Mouse (Mus musculus) forebrain, embryonic 13.5 days (tissue): ENCODE data around the gene Ntsr1. TPM values are rescaled to one million over a fixed set of nuclear protein-coding genes. Genes with fewer than 3 reads are reported as not detected.

Experiments
- ATAC-seq: fragments of 200-750 bp; cut with Nextera tagmentation; 2 replicates; pipeline ENCODE4 v1.8.0; 2017
- H3K27ac ChIP-seq: fragments of 300-500 bp; sonication (generic); 2 replicates; pipeline ENCODE4 v1.5.1; 2015; ENCODE audit warnings: inconsistent platforms, mild to moderate bottlenecking, moderate library complexity
- H3K27me3 ChIP-seq: fragments of 300-500 bp; sonication (generic); 2 replicates; pipeline ENCODE4 v1.6.1; 2015; ENCODE audit warnings: mild to moderate bottlenecking, inconsistent platforms
- H3K36me3 ChIP-seq: fragments of 300-500 bp; sonication (generic); 2 replicates; pipeline ENCODE4 v1.6.1; 2015; ENCODE audit warnings: mild to moderate bottlenecking, inconsistent platforms; ENCODE audit not compliant: poor library complexity, severe bottlenecking
- H3K4me1 ChIP-seq: fragments of 300-500 bp; sonication (generic); 2 replicates; pipeline ENCODE4 v1.6.1; 2015; ENCODE audit warnings: inconsistent platforms
- H3K4me2 ChIP-seq: fragments of 300-500 bp; sonication (generic); 2 replicates; pipeline ENCODE4 v1.6.1; 2015; ENCODE audit warnings: inconsistent platforms, mild to moderate bottlenecking, moderate library complexity
- H3K4me3 ChIP-seq: fragments of 300-500 bp; sonication (generic); 2 replicates; pipeline ENCODE4 v1.5.1; 2015; ENCODE audit warnings: mild to moderate bottlenecking, inconsistent platforms
- H3K9ac ChIP-seq: fragments of 300-500 bp; sonication (generic); 2 replicates; pipeline ENCODE4 v1.6.1; 2015; ENCODE audit warnings: mild to moderate bottlenecking, inconsistent platforms
- H3K9me3 ChIP-seq: fragments of 300-500 bp; sonication (generic); replicated peaks from 2 replicates; pipeline ENCODE4 v1.6.1; 2016; ENCODE audit warnings: inconsistent platforms
- WGBS: fragments of 180-500 bp; shearing (Covaris S2); methylation state at CpG from one replicate; pipeline ENCODE4 v1.1.7; 2015; 5-methylcytosine and 5-hydroxymethylcytosine counted together
- polyA plus RNA-seq: library from polyadenylated mRNA; unstranded; fragments of >200 nt; fragmentation: Nextera tagmentation; extraction: Ambion mirVana; gene quantifications from 2 replicates; pipeline ENCODE4 v1.2.1, GENCODE M21; 2015

The Ntsr1 gene
- polyA plus RNA-seq, result 2.2 and 2.3 TPM in 2 replicates

GRCm38 (mm10) chr2:180499741-180500140, at the start of gene Ntsr1:
Gene Ntsr1, plus strand, starts transcription at chr2:180499976.
- H3K27me3 ChIP-seq, result peaks cover 58% of the 10 kb centered on the region
- H3K27ac ChIP-seq, result no peak within 1 kb of the TSS

GRCm38 (mm10) chr2:180450529-180450928, 49.2 kb upstream of the Ntsr1 start:
- Histone ChIP-seq H3K4me3 (no peak overlapping the region), H3K9me3 (no peaks in the 10 kb centered on the region), H3K36me3 (no peaks in the 10 kb centered on the region), H3K27ac (no peak overlapping the region), H3K4me1 (peaks cover 8% of the 10 kb centered on the region), H3K9ac (no peak overlapping the region), H3K27me3 (peaks cover 6% of the 10 kb centered on the region; the same call in 1 of the 2 replicates), H3K4me2 (no peak overlapping the region)
- no peak for ATAC-seq
- 69% methylated on average over 5 of the region's 5 CpGs for WGBS

More at GRCm38 (mm10) chr2:180499741-180500140, at the start of gene Ntsr1:
- Histone ChIP-seq H3K9ac (peak within 1 kb of the TSS; percentile 67), H3K4me2 (peak within 1 kb of the TSS; percentile 75), H3K36me3 (no peaks in the 10 kb centered on the region), H3K4me1 (peaks cover 36% of the 10 kb centered on the region), H3K4me3 (peak within 1 kb of the TSS; percentile 41), H3K9me3 (no peaks in the 10 kb centered on the region)
- under 1% methylated on average over 30 of the region's 30 CpGs for WGBS
- peak; percentile 52 for ATAC-seq

- Histone ChIP-seq H3K9me3 (no peaks in the 10 kb centered on the region), H3K36me3 (no peaks in the 10 kb centered on the region), H3K9ac (peak within 1 kb of the TSS; percentile 64), H3K27ac (no peak within 1 kb of the TSS), H3K4me3 (peak within 1 kb of the TSS; percentile 60), H3K4me1 (peaks cover 19% of the 10 kb centered on the region), H3K27me3 (peaks cover 20% of the 10 kb centered on the region), H3K4me2 (peak within 1 kb of the TSS; percentile 99)
- WGBS, result 2% methylated on average over 65 of the region's 65 CpGs
- ATAC-seq, result peak; percentile 93
Observed at GRCm38 (mm10) chr2:180455723-180456698, 43.8 kb upstream of the Ntsr1 start, which contains the start of gene Slco4a1. Gene Slco4a1, plus strand, starts transcription at chr2:180456245.

- H3K27ac ChIP-seq, result no peak overlapping the region
- no peaks in the 10 kb centered on the region for H3K36me3 ChIP-seq
- ATAC-seq, result no peak; the same call in 1 of the 2 replicates
- WGBS, result under 1% methylated on average over 22 of the region's 28 CpGs
- peak overlapping the region; percentile 64 for H3K9ac ChIP-seq
- peak overlapping the region; percentile 60 for H3K4me3 ChIP-seq
- peak overlapping the region; percentile 99 for H3K4me2 ChIP-seq
- H3K27me3 ChIP-seq, result peaks cover 20% of the 10 kb centered on the region
- no peaks in the 10 kb centered on the region for H3K9me3 ChIP-seq
- peaks cover 19% of the 10 kb centered on the region for H3K4me1 ChIP-seq
Observed at GRCm38 (mm10) chr2:180456705-180457104, 43.1 kb upstream of the Ntsr1 start.

GRCm38 (mm10) chr2:180457680-180458079, 42.1 kb upstream of the Ntsr1 start:
- H3K4me1 ChIP-seq, result peaks cover 19% of the 10 kb centered on the region
- H3K9me3 ChIP-seq, result no peaks in the 10 kb centered on the region
- no peak for ATAC-seq
- H3K4me3 ChIP-seq, result no peak overlapping the region
- H3K27ac ChIP-seq, result no peak overlapping the region
- H3K36me3 ChIP-seq, result no peaks in the 10 kb centered on the region
- no peak overlapping the region for H3K9ac ChIP-seq
- peak overlapping the region; percentile 99 for H3K4me2 ChIP-seq
- WGBS, result 28% methylated on average over 2 of the region's 2 CpGs
- peaks cover 20% of the 10 kb centered on the region for H3K27me3 ChIP-seq

- Histone ChIP-seq H3K27ac (no peak overlapping the region), H3K4me2 (no peak overlapping the region), H3K4me3 (no peak overlapping the region), H3K4me1 (peaks cover 19% of the 10 kb centered on the region), H3K36me3 (no peaks in the 10 kb centered on the region), H3K9ac (no peak overlapping the region; the same call in 1 of the 2 replicates), H3K27me3 (peaks cover 20% of the 10 kb centered on the region), H3K9me3 (no peaks in the 10 kb centered on the region)
- no peak for ATAC-seq
- WGBS, result 84% methylated on average over 4 of the region's 4 CpGs
Observed at GRCm38 (mm10) chr2:180459437-180459836, 40.3 kb upstream of the Ntsr1 start.

- Histone ChIP-seq H3K9ac (no peak overlapping the region), H3K4me2 (no peak overlapping the region), H3K36me3 (no peaks in the 10 kb centered on the region), H3K4me3 (no peak overlapping the region), H3K4me1 (peaks cover 15% of the 10 kb centered on the region), H3K9me3 (no peaks in the 10 kb centered on the region), H3K27me3 (peaks cover 16% of the 10 kb centered on the region), H3K27ac (no peak overlapping the region)
- 44% methylated on average over 8 of the region's 8 CpGs for WGBS
- no peak for ATAC-seq
Observed at GRCm38 (mm10) chr2:180460801-180461200, 39.0 kb upstream of the Ntsr1 start.

- WGBS, result 86% methylated on average over 8 of the region's 8 CpGs
- H3K9ac ChIP-seq, result no peak overlapping the region
Observed at GRCm38 (mm10) chr2:180462593-180462992, 37.2 kb upstream of the Ntsr1 start.

GRCm38 (mm10) chr2:180466505-180466904, 33.3 kb upstream of the Ntsr1 start:
- Histone ChIP-seq H3K36me3 (no peaks in the 10 kb centered on the region), H3K27ac (no peak overlapping the region), H3K9me3 (no peaks in the 10 kb centered on the region), H3K4me1 (no peaks in the 10 kb centered on the region), H3K9ac (no peak overlapping the region), H3K4me2 (no peak overlapping the region), H3K4me3 (no peak overlapping the region), H3K27me3 (no peaks in the 10 kb centered on the region)
- 80% methylated on average over 7 of the region's 7 CpGs for WGBS
- ATAC-seq, result no peak

More at GRCm38 (mm10) chr2:180462593-180462992, 37.2 kb upstream of the Ntsr1 start:
- H3K4me3 ChIP-seq, result no peak overlapping the region
- H3K27ac ChIP-seq, result no peak overlapping the region
- H3K9me3 ChIP-seq, result no peaks in the 10 kb centered on the region
- no peaks in the 10 kb centered on the region for H3K36me3 ChIP-seq
- H3K4me1 ChIP-seq, result no peaks in the 10 kb centered on the region
- peaks cover 5% of the 10 kb centered on the region for H3K27me3 ChIP-seq
- no peak for ATAC-seq
- no peak overlapping the region for H3K4me2 ChIP-seq

- Histone ChIP-seq H3K4me1 (peaks cover 4% of the 10 kb centered on the region; the same call in 1 of the 2 replicates), H3K27ac (no peak overlapping the region), H3K9me3 (no peaks in the 10 kb centered on the region), H3K4me3 (no peak overlapping the region), H3K27me3 (no peaks in the 10 kb centered on the region; the same call in 1 of the 2 replicates), H3K9ac (no peak overlapping the region), H3K36me3 (no peaks in the 10 kb centered on the region), H3K4me2 (no peak overlapping the region)
- no peak for ATAC-seq
- 91% methylated on average over 8 of the region's 8 CpGs for WGBS
Observed at GRCm38 (mm10) chr2:180468871-180469270, 30.9 kb upstream of the Ntsr1 start.

GRCm38 (mm10) chr2:180469768-180470167, 30.0 kb upstream of the Ntsr1 start:
- Histone ChIP-seq H3K9me3 (no peaks in the 10 kb centered on the region), H3K4me1 (peaks cover 4% of the 10 kb centered on the region; the same call in 1 of the 2 replicates), H3K27me3 (no peaks in the 10 kb centered on the region; the same call in 1 of the 2 replicates), H3K4me3 (no peak overlapping the region), H3K36me3 (no peaks in the 10 kb centered on the region), H3K9ac (no peak overlapping the region), H3K4me2 (no peak overlapping the region), H3K27ac (no peak overlapping the region)
- no peak for ATAC-seq
- 79% methylated on average over 9 of the region's 9 CpGs for WGBS
